Mouse (Mus musculus): ENCODE measurements at regions not wholly inside any gene's neighbourhood (a gene's known extent, or its start where the extent isn't known, plus 50 kb on each side); places are given as distances from the start of the nearest gene placed in this dataset.

- Histone ChIP-seq H3K27ac (ENCODE audit: low read length) (no peak overlapping the region), H3K9ac (ENCODE audit: low read length) (no peak overlapping the region), H3K4me2 (ENCODE audit: low read depth, low read length) (no peak overlapping the region), H3K27me3 (ENCODE audit: control insufficient read depth, insufficient read depth, low read length) (no peaks in the 10 kb centered on the region), H3K9me3 (replicated peaks; ENCODE audit: control insufficient read depth, low read length) (no peaks in the 10 kb centered on the region), H3K4me1 (ENCODE audit: control insufficient read depth, insufficient read depth, low read length) (no peaks in the 10 kb centered on the region), H3K4me3 (replicated peaks; ENCODE audit: low read length) (no peak overlapping the region), H3K36me3 (ENCODE audit: control insufficient read depth, insufficient read depth, low read length) (no peaks in the 10 kb centered on the region)
- no peak for ATAC-seq (ENCODE audit: insufficient read depth, low FRiP score)
- 46% methylated on average over 10 of the region's 10 CpGs for WGBS
Observed at GRCm38 (mm10) chr8:41573027-41573885, 156.4 kb upstream of the Frg1 start.

GRCm38 (mm10) chr8:41570566-41570965 is 153.7 kb upstream of the Frg1 start:
- ATAC-seq (ENCODE audit: insufficient read depth, low FRiP score): no peak
- Histone ChIP-seq H3K4me1 (ENCODE audit: control insufficient read depth, insufficient read depth, low read length) (no peaks in the 10 kb centered on the region), H3K27ac (ENCODE audit: low read length) (no peak overlapping the region), H3K4me2 (ENCODE audit: low read depth, low read length) (no peak overlapping the region), H3K9ac (ENCODE audit: low read length) (no peak overlapping the region), H3K36me3 (ENCODE audit: control insufficient read depth, insufficient read depth, low read length) (no peaks in the 10 kb centered on the region), H3K27me3 (ENCODE audit: control insufficient read depth, insufficient read depth, low read length) (no peaks in the 10 kb centered on the region), H3K4me3 (replicated peaks; ENCODE audit: low read length) (no peak overlapping the region), H3K9me3 (replicated peaks; ENCODE audit: control insufficient read depth, low read length) (no peaks in the 10 kb centered on the region)
- 84% methylated on average over 6 of the region's 6 CpGs for WGBS

- WGBS: 77% methylated on average over 14 of the region's 14 CpGs
- no peak overlapping the region for H3K4me3 ChIP-seq (replicated peaks; ENCODE audit: low read length)
- no peak for ATAC-seq (ENCODE audit: insufficient read depth, low FRiP score)
Observed at GRCm38 (mm10) chr8:41561995-41562394, 145.1 kb upstream of the Frg1 start.

GRCm38 (mm10) chr8:41556819-41557218 is 139.9 kb upstream of the Frg1 start:
- no peaks in the 10 kb centered on the region for H3K27me3 ChIP-seq (ENCODE audit: control insufficient read depth, insufficient read depth, low read length)
- H3K4me3 ChIP-seq (replicated peaks; ENCODE audit: low read length): no peak overlapping the region
- no peak overlapping the region for H3K4me2 ChIP-seq (ENCODE audit: low read depth, low read length)
- WGBS: 56% methylated on average over 3 of the region's 3 CpGs
- no peak overlapping the region for H3K27ac ChIP-seq (ENCODE audit: low read length)
- no peak for ATAC-seq (ENCODE audit: insufficient read depth, low FRiP score)
- H3K9me3 ChIP-seq (replicated peaks; ENCODE audit: control insufficient read depth, low read length): no peaks in the 10 kb centered on the region
- H3K9ac ChIP-seq (ENCODE audit: low read length): no peak overlapping the region
- H3K4me1 ChIP-seq (ENCODE audit: control insufficient read depth, insufficient read depth, low read length): peaks cover 8% of the 10 kb centered on the region
- H3K36me3 ChIP-seq (ENCODE audit: control insufficient read depth, insufficient read depth, low read length): no peaks in the 10 kb centered on the region

More at GRCm38 (mm10) chr8:41561995-41562394, 145.1 kb upstream of the Frg1 start:
- H3K36me3 ChIP-seq (ENCODE audit: control insufficient read depth, insufficient read depth, low read length): no peaks in the 10 kb centered on the region
- H3K9me3 ChIP-seq (replicated peaks; ENCODE audit: control insufficient read depth, low read length): no peaks in the 10 kb centered on the region
- H3K4me1 ChIP-seq (ENCODE audit: control insufficient read depth, insufficient read depth, low read length): no peaks in the 10 kb centered on the region
- no peaks in the 10 kb centered on the region for H3K27me3 ChIP-seq (ENCODE audit: control insufficient read depth, insufficient read depth, low read length)
- H3K9ac ChIP-seq (ENCODE audit: low read length): no peak overlapping the region
- H3K4me2 ChIP-seq (ENCODE audit: low read depth, low read length): no peak overlapping the region
- H3K27ac ChIP-seq (ENCODE audit: low read length): no peak overlapping the region

GRCm38 (mm10) chr8:41552747-41553534 is 136.1 kb upstream of the Frg1 start:
- H3K27me3 ChIP-seq (ENCODE audit: control insufficient read depth, insufficient read depth, low read length): no peaks in the 10 kb centered on the region
- peak; percentile 50; the same call in 1 of the 2 replicates for ATAC-seq (ENCODE audit: insufficient read depth, low FRiP score)
- H3K4me1 ChIP-seq (ENCODE audit: control insufficient read depth, insufficient read depth, low read length): peaks cover 8% of the 10 kb centered on the region
- H3K27ac ChIP-seq (ENCODE audit: low read length): no peak overlapping the region
- 28% methylated on average over 8 of the region's 8 CpGs for WGBS
- no peaks in the 10 kb centered on the region for H3K36me3 ChIP-seq (ENCODE audit: control insufficient read depth, insufficient read depth, low read length)
- H3K9ac ChIP-seq (ENCODE audit: low read length): no peak overlapping the region
- H3K9me3 ChIP-seq (replicated peaks; ENCODE audit: control insufficient read depth, low read length): no peaks in the 10 kb centered on the region
- H3K4me3 ChIP-seq (replicated peaks; ENCODE audit: low read length): no peak overlapping the region
- no peak overlapping the region for H3K4me2 ChIP-seq (ENCODE audit: low read depth, low read length)

- 52% methylated on average over 15 of the region's 15 CpGs for WGBS
- Histone ChIP-seq H3K27ac (ENCODE audit: low read length) (no peak overlapping the region), H3K36me3 (ENCODE audit: control insufficient read depth, insufficient read depth, low read length) (no peaks in the 10 kb centered on the region), H3K9ac (ENCODE audit: low read length) (no peak overlapping the region), H3K4me2 (ENCODE audit: low read depth, low read length) (no peak overlapping the region), H3K9me3 (replicated peaks; ENCODE audit: control insufficient read depth, low read length) (no peaks in the 10 kb centered on the region), H3K27me3 (ENCODE audit: control insufficient read depth, insufficient read depth, low read length) (no peaks in the 10 kb centered on the region), H3K4me3 (replicated peaks; ENCODE audit: low read length) (no peak overlapping the region), H3K4me1 (ENCODE audit: control insufficient read depth, insufficient read depth, low read length) (peaks cover 8% of the 10 kb centered on the region)
- no peak for ATAC-seq (ENCODE audit: insufficient read depth, low FRiP score)
Observed at GRCm38 (mm10) chr8:41551925-41552414, 135.1 kb upstream of the Frg1 start.

- Histone ChIP-seq H3K27ac (ENCODE audit: low read length) (no peak overlapping the region), H3K9ac (ENCODE audit: low read length) (no peak overlapping the region), H3K4me1 (ENCODE audit: control insufficient read depth, insufficient read depth, low read length) (peaks cover 8% of the 10 kb centered on the region), H3K27me3 (ENCODE audit: control insufficient read depth, insufficient read depth, low read length) (no peaks in the 10 kb centered on the region), H3K9me3 (replicated peaks; ENCODE audit: control insufficient read depth, low read length) (no peaks in the 10 kb centered on the region), H3K4me3 (replicated peaks; ENCODE audit: low read length) (no peak overlapping the region), H3K36me3 (ENCODE audit: control insufficient read depth, insufficient read depth, low read length) (no peaks in the 10 kb centered on the region), H3K4me2 (ENCODE audit: low read depth, low read length) (no peak overlapping the region)
- no peak for ATAC-seq (ENCODE audit: insufficient read depth, low FRiP score)
- 67% methylated on average over 2 of the region's 2 CpGs for WGBS
Observed at GRCm38 (mm10) chr8:41550095-41550420, 133.2 kb upstream of the Frg1 start.

- H3K4me1 ChIP-seq (ENCODE audit: control insufficient read depth, insufficient read depth, low read length): peaks cover 8% of the 10 kb centered on the region
- H3K36me3 ChIP-seq (ENCODE audit: control insufficient read depth, insufficient read depth, low read length): no peaks in the 10 kb centered on the region
- no peaks in the 10 kb centered on the region for H3K9me3 ChIP-seq (replicated peaks; ENCODE audit: control insufficient read depth, low read length)
- 60% methylated on average over 25 of the region's 25 CpGs for WGBS
- no peak overlapping the region for H3K4me3 ChIP-seq (replicated peaks; ENCODE audit: low read length)
- H3K9ac ChIP-seq (ENCODE audit: low read length): no peak overlapping the region
- no peak for ATAC-seq (ENCODE audit: insufficient read depth, low FRiP score)
- H3K27ac ChIP-seq (ENCODE audit: low read length): no peak overlapping the region
- H3K27me3 ChIP-seq (ENCODE audit: control insufficient read depth, insufficient read depth, low read length): no peaks in the 10 kb centered on the region
- H3K4me2 ChIP-seq (ENCODE audit: low read depth, low read length): no peak overlapping the region
Observed at GRCm38 (mm10) chr8:41549220-41550094, 132.6 kb upstream of the Frg1 start.

All from stomach, embryonic 16.5 days (tissue).